Mouse (Mus musculus): Measurements from ENCODE around the gene Phldb1.
"Not testable (repeated sequence)": the region's sequence is repeated elsewhere in the genome, so short reads cannot be mapped to it uniquely, and the experiment has no call there.

GRCm38 (mm10) chr9:44640028-44640427, 95.0 kb downstream of the Phldb1 start:
- not testable (repeated sequence) for TF ChIP-seq CTCF (conservative IDR thresholded peaks at IDR 0.05; ENCODE audit: insufficient read depth, insufficient read length, low read depth, low read length); POLR2A (IDR thresholded peaks at IDR 0.05; ENCODE audit: low read depth, low read length)

Data from kidney, adult 2 months (tissue).